Mouse (Mus musculus) stomach, embryonic 16.5 days (tissue): ENCODE data around the gene Zfp541. TPM values are rescaled to one million over a fixed set of nuclear protein-coding genes. Genes with fewer than 3 reads are reported as not detected.

Experiments
- ATAC-seq: fragments of 200-750 bp; cut with Nextera tagmentation; 2 replicates; pipeline ENCODE4 v1.8.0; 2017; ENCODE audit warnings: moderate number of reproducible peaks, moderate TSS enrichment; ENCODE audit not compliant: insufficient read depth, low FRiP score
- H3K27ac ChIP-seq: fragments of 300-500 bp; sonication (generic); 2 replicates; pipeline ENCODE4 v1.5.1; 2014; ENCODE audit warnings: low read length
- H3K27me3 ChIP-seq: fragments of 300-500 bp; sonication (generic); 2 replicates; pipeline ENCODE4 v1.6.1; 2014; ENCODE audit warnings: low read length, control low read depth, mixed read lengths; ENCODE audit not compliant: control insufficient read depth, insufficient read depth
- H3K36me3 ChIP-seq: fragments of 300-500 bp; sonication (generic); 2 replicates; pipeline ENCODE4 v1.6.1; 2014; ENCODE audit warnings: low read length; ENCODE audit not compliant: control insufficient read depth, insufficient read depth
- H3K4me1 ChIP-seq: fragments of 300-500 bp; sonication (generic); 2 replicates; pipeline ENCODE4 v1.6.1; 2014; ENCODE audit warnings: low read length, control low read depth, mixed read lengths; ENCODE audit not compliant: control insufficient read depth, insufficient read depth
- H3K4me2 ChIP-seq: fragments of 300-500 bp; sonication (generic); 2 replicates; pipeline ENCODE4 v1.6.1; 2014; ENCODE audit warnings: low read depth, low read length, mixed read lengths
- H3K4me3 ChIP-seq: fragments of 300-500 bp; sonication (generic); replicated peaks from 2 replicates; pipeline ENCODE4 v1.5.1; 2014; ENCODE audit warnings: mild to moderate bottlenecking, low read length
- H3K9ac ChIP-seq: fragments of 300-500 bp; sonication (generic); 2 replicates; pipeline ENCODE4 v1.6.1; 2014; ENCODE audit warnings: low read length
- H3K9me3 ChIP-seq: fragments of 300-500 bp; sonication (generic); replicated peaks from 2 replicates; pipeline ENCODE4 v1.6.1; 2016; ENCODE audit warnings: low read length, control low read depth; ENCODE audit not compliant: control insufficient read depth
- WGBS: fragments of 180-500 bp; shearing (Covaris S2); extraction: QIAGEN DNeasy Blood & Tissue Kit; methylation state at CpG from one replicate; pipeline ENCODE4 v1.1.7; 2014; 5-methylcytosine and 5-hydroxymethylcytosine counted together
- polyA plus RNA-seq: library from polyadenylated mRNA; unstranded; fragments of >200 nt; fragmentation: Nextera tagmentation; extraction: Ambion mirVana; gene quantifications from 2 replicates; pipeline ENCODE4 v1.2.1, GENCODE M21; 2015

The Zfp541 gene
- 0.05 and 0.10 TPM in 2 replicates for polyA plus RNA-seq

GRCm38 (mm10) chr7:16061219-16062098, at the start of gene Zfp541:
Gene Zfp541, plus strand, starts transcription at chr7:16061814.
- 43% methylated on average over 79 of the region's 80 CpGs for WGBS
- Histone ChIP-seq H3K9me3 (peaks cover 10% of the 10 kb centered on the region; the same call in 1 of the 2 replicates), H3K9ac (no peak within 1 kb of the TSS), H3K36me3 (no peaks in the 10 kb centered on the region), H3K4me3 (peak within 1 kb of the TSS; percentile 16), H3K27me3 (peaks cover 11% of the 10 kb centered on the region; the same call in 1 of the 2 replicates), H3K4me1 (no peaks in the 10 kb centered on the region), H3K27ac (no peak within 1 kb of the TSS), H3K4me2 (peak within 1 kb of the TSS; percentile 39)
- ATAC-seq = no peak

DNA sequence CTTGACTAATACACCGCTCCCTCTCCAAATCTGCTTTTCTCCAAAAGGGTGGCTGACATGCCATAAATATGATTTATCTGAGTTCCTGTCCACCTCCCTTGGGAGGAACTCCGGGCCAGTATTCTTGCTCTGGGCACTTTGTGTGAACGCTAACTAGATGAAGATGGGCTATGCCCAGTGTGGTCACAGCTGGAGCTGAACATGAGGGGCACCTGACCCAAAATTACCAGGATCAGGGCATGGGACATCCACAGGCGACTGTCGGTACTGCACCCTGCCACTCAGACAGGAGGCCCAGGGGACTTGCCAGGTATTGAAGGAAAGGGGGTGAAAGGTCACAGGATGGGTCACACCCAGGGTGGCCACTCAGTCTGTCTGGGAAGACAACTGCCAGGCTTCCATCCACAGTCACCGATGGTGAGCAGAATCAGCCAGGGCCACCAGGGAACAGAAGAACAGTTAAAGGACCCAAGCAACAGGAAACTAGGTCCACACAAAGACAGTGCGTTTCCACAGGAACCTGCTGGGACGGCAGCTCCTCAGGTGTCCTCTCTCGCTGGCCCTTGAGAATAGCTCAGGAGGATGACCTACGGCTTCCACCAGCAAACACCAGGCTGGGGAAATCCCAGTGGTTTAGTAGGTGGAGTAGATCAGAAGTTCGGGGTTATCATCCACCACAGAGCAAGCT, 48.9 kb upstream of the Zfp541 start:
- no peak overlapping the region for H3K27ac ChIP-seq
- 75% methylated on average over 11 of the region's 11 CpGs for WGBS
- H3K4me2 ChIP-seq = no peak overlapping the region
- no peaks in the 10 kb centered on the region for H3K4me1 ChIP-seq
- no peak for ATAC-seq
- peaks cover 4% of the 10 kb centered on the region; the same call in 1 of the 2 replicates for H3K36me3 ChIP-seq
- H3K27me3 ChIP-seq = no peaks in the 10 kb centered on the region
- no peaks in the 10 kb centered on the region for H3K9me3 ChIP-seq
- H3K9ac ChIP-seq = no peak overlapping the region
- no peak overlapping the region for H3K4me3 ChIP-seq

DNA sequence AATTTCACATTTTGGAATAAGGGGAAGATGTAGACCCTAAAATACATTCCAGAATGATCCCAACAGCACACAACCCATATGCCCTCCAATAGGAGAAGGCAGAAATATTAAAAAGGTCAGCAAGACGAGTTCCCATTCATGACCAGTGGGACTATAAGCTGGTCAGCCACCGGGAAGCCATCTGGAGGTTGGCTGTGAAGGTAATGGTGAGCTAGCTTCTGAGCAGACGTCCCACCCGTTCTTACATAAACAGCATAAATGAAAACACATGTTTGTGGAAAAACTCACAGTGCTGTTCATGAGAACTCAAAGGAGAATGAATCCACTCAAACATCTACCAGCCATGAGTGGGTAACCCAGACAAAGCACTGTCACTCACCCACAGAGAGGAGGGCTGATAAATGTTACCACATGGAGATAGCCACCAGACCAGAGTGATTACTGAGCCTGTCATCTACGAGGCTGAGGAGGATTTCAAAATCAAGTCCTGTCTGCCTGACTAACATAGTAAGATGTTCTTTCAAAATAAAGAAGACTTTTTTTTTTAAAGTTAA, 47.8 kb upstream of the Zfp541 start:
- Histone ChIP-seq H3K9me3 (no peaks in the 10 kb centered on the region), H3K36me3 (peaks cover 4% of the 10 kb centered on the region; the same call in 1 of the 2 replicates), H3K4me1 (no peaks in the 10 kb centered on the region), H3K4me2 (no peak overlapping the region), H3K27me3 (no peaks in the 10 kb centered on the region), H3K9ac (no peak overlapping the region), H3K4me3 (no peak overlapping the region), H3K27ac (no peak overlapping the region)
- ATAC-seq = no peak
- WGBS = 67% methylated on average over 5 of the region's 5 CpGs

GRCm38 (mm10) chr7:16014521-16015175, 47.0 kb upstream of the Zfp541 start:
- Histone ChIP-seq H3K27me3 (no peaks in the 10 kb centered on the region), H3K36me3 (peaks cover 4% of the 10 kb centered on the region; the same call in 1 of the 2 replicates), H3K9ac (no peak overlapping the region), H3K9me3 (no peaks in the 10 kb centered on the region), H3K27ac (no peak overlapping the region), H3K4me1 (no peaks in the 10 kb centered on the region), H3K4me2 (no peak overlapping the region), H3K4me3 (no peak overlapping the region)
- 82% methylated on average over 8 of the region's 8 CpGs for WGBS
- ATAC-seq = no peak

DNA sequence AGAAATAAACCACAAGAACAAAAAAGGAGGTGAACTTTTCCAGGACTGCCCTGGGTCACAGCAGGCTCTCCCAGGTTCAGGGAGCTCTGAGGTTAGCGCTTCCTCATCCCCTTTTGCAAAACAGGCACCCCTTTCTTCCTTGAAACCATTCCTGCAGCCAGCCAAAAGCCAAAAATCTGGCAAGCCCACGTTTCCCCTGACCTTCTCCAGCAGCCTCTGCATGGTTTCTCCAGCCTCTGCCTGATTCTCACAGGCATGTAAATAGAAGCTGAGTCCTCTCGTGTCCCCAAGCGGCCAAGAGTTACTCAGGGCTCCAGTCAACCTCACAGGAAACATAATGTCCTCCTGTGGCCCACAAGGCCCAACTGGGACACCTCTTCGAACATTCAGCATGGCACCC, 46.2 kb upstream of the Zfp541 start:
- Histone ChIP-seq H3K9me3 (no peaks in the 10 kb centered on the region), H3K4me2 (no peak overlapping the region), H3K36me3 (peaks cover 4% of the 10 kb centered on the region; the same call in 1 of the 2 replicates), H3K27ac (no peak overlapping the region), H3K4me1 (no peaks in the 10 kb centered on the region), H3K27me3 (no peaks in the 10 kb centered on the region), H3K9ac (no peak overlapping the region), H3K4me3 (no peak overlapping the region)
- no peak for ATAC-seq
- 81% methylated on average over 5 of the region's 5 CpGs for WGBS

GRCm38 (mm10) chr7:16018016-16018810, 43.4 kb upstream of the Zfp541 start:
- peak; percentile 57 for ATAC-seq
- WGBS = 60% methylated on average over 9 of the region's 9 CpGs
- H3K27me3 ChIP-seq = no peaks in the 10 kb centered on the region

DNA sequence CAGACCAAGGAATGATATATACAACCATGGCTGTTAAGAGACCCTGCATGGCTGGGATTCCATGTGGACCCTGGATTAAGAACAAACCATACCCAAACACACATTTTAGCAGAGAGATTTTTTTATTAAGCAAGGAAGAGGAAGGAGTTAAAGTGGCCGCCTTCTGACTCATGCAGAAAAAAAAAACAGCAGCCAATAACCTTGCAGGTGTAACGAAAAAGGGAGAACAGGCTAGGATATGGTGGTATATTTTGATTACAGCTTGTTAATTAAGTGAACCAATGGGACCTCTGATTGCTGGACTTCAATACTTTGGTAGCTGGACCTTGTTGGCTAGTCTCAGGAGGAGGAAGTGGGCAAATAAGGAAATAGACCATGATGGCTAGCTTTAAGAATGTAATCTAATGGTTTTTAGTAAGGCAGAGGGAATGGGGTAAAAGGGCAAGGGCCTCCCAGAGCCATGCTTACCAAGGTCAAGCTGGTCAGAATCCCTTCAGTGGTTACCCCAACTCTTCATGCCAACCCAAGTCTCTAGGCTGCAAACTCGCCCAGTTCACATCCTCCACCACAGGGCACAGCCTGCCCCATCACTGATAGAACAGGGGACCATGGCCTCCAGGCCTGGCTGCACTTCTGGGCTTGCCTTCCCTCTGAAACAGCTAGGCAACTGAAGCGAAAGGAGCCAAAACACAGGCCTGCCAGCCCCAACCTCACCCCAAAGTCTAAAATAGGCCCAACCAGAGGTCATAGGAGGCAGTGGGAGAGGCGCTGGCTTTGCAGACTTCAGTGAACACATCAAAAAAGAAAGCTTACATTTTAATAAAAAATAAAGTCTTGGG, 42.1 kb upstream of the Zfp541 start:
- Histone ChIP-seq H3K4me1 (peaks cover 4% of the 10 kb centered on the region; the same call in 1 of the 2 replicates), H3K36me3 (no peaks in the 10 kb centered on the region), H3K4me3 (no peak overlapping the region), H3K9ac (no peak overlapping the region), H3K27ac (no peak overlapping the region), H3K9me3 (no peaks in the 10 kb centered on the region), H3K4me2 (no peak overlapping the region), H3K27me3 (no peaks in the 10 kb centered on the region)
- 79% methylated on average over 5 of the region's 5 CpGs for WGBS
- ATAC-seq = no peak

More at GRCm38 (mm10) chr7:16018016-16018810, 43.4 kb upstream of the Zfp541 start:
- Histone ChIP-seq H3K36me3 (no peaks in the 10 kb centered on the region), H3K4me3 (no peak overlapping the region), H3K4me2 (no peak overlapping the region), H3K27ac (peak overlapping the region; percentile 68), H3K9me3 (no peaks in the 10 kb centered on the region), H3K9ac (no peak overlapping the region), H3K4me1 (no peaks in the 10 kb centered on the region)
